Mouse (Mus musculus): Measurements from ENCODE around the gene Hdc. TPM values are rescaled to one million over a fixed set of nuclear protein-coding genes. Genes with fewer than 3 reads are reported as not detected.

The Hdc gene
- 2.6 TPM for polyA plus RNA-seq (2017; shearing (Covaris generic))

DNA sequence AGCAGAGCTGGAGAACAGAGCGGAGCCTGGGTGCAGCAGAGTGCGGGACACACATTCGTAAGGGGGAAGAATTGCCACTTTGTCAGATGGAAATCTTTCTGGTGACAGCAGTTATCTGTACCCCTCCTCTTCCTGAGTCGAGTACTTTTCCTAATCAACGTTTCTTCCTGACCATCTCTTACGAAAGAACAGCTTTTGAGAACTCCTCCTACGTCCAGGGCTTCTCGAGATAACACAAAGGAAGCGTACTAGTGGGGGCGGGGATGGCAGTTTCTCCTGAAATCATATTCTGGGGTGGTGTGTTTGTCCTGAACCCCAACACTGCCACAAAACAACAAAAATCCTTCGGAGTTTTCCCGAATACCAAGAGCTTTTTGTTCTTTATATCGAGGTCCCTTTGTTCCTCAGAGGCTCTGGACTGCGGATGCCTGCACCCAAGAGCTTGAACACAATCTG lies at the start of gene Hdc:
Gene Hdc (minus strand): TSS at position 51 of the 456 bp plus-strand sequence.

DNA sequence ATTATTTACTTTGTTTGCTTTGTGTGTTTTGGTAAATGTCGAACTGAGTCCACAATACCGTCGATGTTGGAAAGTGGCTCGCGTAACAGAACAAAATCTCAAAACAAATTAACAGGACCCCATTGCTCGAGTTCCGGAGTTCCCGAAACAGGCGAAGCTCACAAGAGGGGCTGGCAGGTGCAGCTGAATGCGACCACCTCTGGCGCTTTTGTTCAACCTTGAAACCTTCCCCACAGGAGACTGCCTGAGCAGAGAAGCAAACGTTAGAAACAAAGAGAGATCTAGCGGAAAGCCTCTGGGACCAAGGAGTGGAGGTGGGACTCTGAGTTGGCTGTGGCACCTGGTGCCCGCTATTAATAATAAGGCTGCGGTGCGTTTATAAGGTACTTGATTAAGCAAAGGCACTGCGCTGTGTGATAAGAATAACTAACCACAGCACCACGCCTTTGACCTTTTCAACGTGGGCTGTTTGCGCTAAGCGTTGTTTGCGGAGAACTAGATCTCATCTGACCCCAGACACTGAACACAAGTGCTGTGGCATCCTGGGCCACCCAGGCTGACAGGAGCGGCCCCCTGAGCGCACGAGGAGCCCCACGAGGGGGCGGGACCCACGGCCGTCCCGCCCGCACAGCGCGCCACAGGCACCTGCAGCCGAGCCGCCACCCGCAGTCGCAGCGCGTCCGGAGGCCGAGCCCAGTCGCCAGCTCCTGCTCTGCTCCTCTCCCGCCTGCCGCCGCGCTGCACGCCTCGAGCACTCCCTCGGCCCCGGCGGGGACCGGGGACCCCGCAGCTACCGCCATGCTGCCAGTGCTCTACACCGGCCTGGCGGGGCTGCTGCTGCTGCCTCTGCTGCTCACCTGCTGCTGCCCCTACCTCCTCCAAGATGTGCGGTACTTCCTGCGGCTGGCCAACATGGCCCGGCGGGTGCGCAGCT lies 66.5 kb downstream of the Hdc start, which contains the start of gene Slc27a2:
Gene Slc27a2 (plus strand): TSS at position 51 of the 934 bp plus-strand sequence.

Other genes starting within 250 kb of the Hdc start
- 37.6 TPM for gene Atp8b4, start 118.6 kb downstream of the Hdc start, polyA plus RNA-seq (2017; shearing (Covaris generic))
- not detected for gene Slc27a2, start 66.9 kb downstream of the Hdc start, polyA plus RNA-seq (2017; shearing (Covaris generic))
- 123 TPM for gene Gabpb1, start 57.0 kb upstream of the Hdc start, polyA plus RNA-seq (2017; shearing (Covaris generic))
- 44.6 TPM for gene Usp8, start 88.0 kb upstream of the Hdc start, polyA plus RNA-seq (2017; shearing (Covaris generic))
- 1.7 TPM for gene Usp50, start 164.2 kb upstream of the Hdc start, polyA plus RNA-seq (2017; shearing (Covaris generic))